Mouse (Mus musculus) stomach, postnatal 0 days (tissue): ENCODE results near the gene Rrad.

Experiments used
- CTCF ChIP-seq: IDR thresholded peaks from 2 replicates; pipeline ENCODE4 v1.5.1; 2016; ENCODE audit warnings: antibody characterized with exemption, low read depth, mild to moderate bottlenecking, moderate library complexity
- EP300 ChIP-seq: optimal IDR thresholded peaks from 2 replicates; pipeline ENCODE3; 2016; ENCODE audit warnings: antibody characterized with exemption

DNA sequence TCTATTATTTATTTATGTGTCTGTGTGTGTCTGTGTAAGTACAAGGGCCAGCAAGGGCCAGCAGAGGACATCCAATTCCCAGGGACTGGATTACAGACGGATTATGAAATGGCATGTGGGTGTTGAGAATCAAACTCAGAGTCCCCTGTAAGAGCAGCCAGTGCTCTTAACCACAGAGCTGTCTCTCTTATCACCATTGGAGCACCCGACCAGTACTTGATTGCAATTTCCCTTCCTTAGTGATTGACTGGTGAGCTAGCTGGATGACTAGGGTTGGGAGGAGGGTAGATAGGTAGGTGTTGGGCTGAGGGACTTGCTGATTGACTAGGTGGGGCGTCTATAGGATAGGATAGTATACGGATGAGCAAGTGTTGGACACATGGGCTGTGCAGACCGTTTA lies 10.4 kb downstream of the Rrad start:
- TF ChIP-seq CTCF: no peak
- TF ChIP-seq EP300: no peak
